Mouse (Mus musculus) MEL (cell line): ENCODE data around the gene Brinp3. TPM values are rescaled to one million over a fixed set of nuclear protein-coding genes. Genes with fewer than 3 reads are reported as not detected.

Source experiments
- DNase-seq: peaks from one replicate; pipeline ENCODE4 v3.0.0; 2011; ENCODE audit warnings: low read depth, low spot score
- H3K27ac ChIP-seq: 2 replicates; pipeline ENCODE4 v1.5.1; 2012; ENCODE audit warnings: low read depth, mild to moderate bottlenecking, control low read depth, low read length, moderate library complexity; ENCODE audit not compliant: control insufficient read depth
- H3K27me3 ChIP-seq, 2 experiments: fragments of 150-350 bp in 1 of 2; sonication (generic) in 1 of 2; 2 replicates each; pipeline ENCODE4 v1.6.1; 2012; ENCODE audit warnings: low read length in 2 of 2, mild to moderate bottlenecking in 2 of 2, improper control_type of control experiment in 1 of 2, moderate library complexity in 1 of 2; ENCODE audit not compliant: insufficient read depth in 2 of 2, control insufficient read depth in 1 of 2
- H3K36me3 ChIP-seq, 2 experiments: 2 replicates each; pipeline ENCODE4 v1.6.1; 2012 to 2014; ENCODE audit warnings: low read length in 2 of 2, improper control_type of control experiment in 1 of 2, inconsistent platforms in 1 of 2, mild to moderate bottlenecking in 1 of 2; ENCODE audit not compliant: insufficient read depth in 2 of 2, control insufficient read depth in 1 of 2
- H3K4me1 ChIP-seq, 2 experiments: fragments of 150-350 bp in 1 of 2; sonication (generic) in 1 of 2; 2 replicates each; pipeline ENCODE4 v1.6.1; 2012; ENCODE audit warnings: low read length in 2 of 2, improper control_type of control experiment in 1 of 2, mild to moderate bottlenecking in 1 of 2; ENCODE audit not compliant: insufficient read depth in 2 of 2, control insufficient read depth in 1 of 2
- H3K4me3 ChIP-seq, 2 experiments: fragments of 150-350 bp in 1 of 2; sonication (generic) in 1 of 2; 2 replicates each; pipeline ENCODE4 v1.5.1; 2012; ENCODE audit warnings: low read depth in 2 of 2, low read length in 2 of 2, mild to moderate bottlenecking in 2 of 2, moderate library complexity in 2 of 2, control low read depth in 1 of 2, improper control_type of control experiment in 1 of 2; ENCODE audit not compliant: control insufficient read depth in 1 of 2, insufficient read depth in 1 of 2
- H3K79me2 ChIP-seq: 2 replicates; pipeline ENCODE4 v1.6.1; 2012; ENCODE audit warnings: mild to moderate bottlenecking, low read length, moderate library complexity; ENCODE audit not compliant: control insufficient read depth, poor library complexity, insufficient read depth
- H3K9ac ChIP-seq: 2 replicates; pipeline ENCODE4 v1.6.1; 2012; ENCODE audit warnings: low read depth, mild to moderate bottlenecking, control low read depth, low read length, moderate library complexity; ENCODE audit not compliant: control insufficient read depth, poor library complexity, severe bottlenecking
- H3K9me3 ChIP-seq: fragments of 150-350 bp; sonication (generic); replicated peaks from 2 replicates; pipeline ENCODE4 v1.6.1; 2012; ENCODE audit warnings: mild to moderate bottlenecking, low read length, improper control_type of control experiment, moderate library complexity; ENCODE audit not compliant: insufficient read depth
- BHLHE40 ChIP-seq: IDR thresholded peaks from 2 replicates; pipeline ENCODE4 v1.6.1; 2012; ENCODE audit warnings: low read depth, mild to moderate bottlenecking, inconsistent platforms, low read length, improper control_type of control experiment, borderline replicate concordance
- CHD2 ChIP-seq: IDR thresholded peaks from 2 replicates; pipeline ENCODE4 v1.6.1; 2011; ENCODE audit warnings: low read length, improper control_type of control experiment
- CTCF ChIP-seq, 3 experiments: IDR thresholded peaks in 2 of 3; conservative IDR thresholded peaks in 1 of 3; 2 replicates each; pipeline ENCODE4 v1.5.1; 2011 to 2012; ENCODE audit warnings: low read length in 3 of 3, low read depth in 2 of 3, mild to moderate bottlenecking in 2 of 3, improper control_type of control experiment in 1 of 3, inconsistent platforms in 1 of 3, mixed read lengths in 1 of 3, moderate library complexity in 1 of 3; ENCODE audit not compliant: control insufficient read depth in 1 of 3, insufficient read depth in 1 of 3, poor library complexity in 1 of 3, severe bottlenecking in 1 of 3
- E2F4 ChIP-seq: IDR thresholded peaks from 2 replicates; pipeline ENCODE4 v1.6.1; 2011; ENCODE audit warnings: low read depth, low read length, improper control_type of control experiment, borderline replicate concordance
- HCFC1 ChIP-seq: IDR thresholded peaks from 2 replicates; pipeline ENCODE4 v1.6.1; 2012; ENCODE audit warnings: low read depth, mild to moderate bottlenecking, inconsistent platforms, low read length, improper control_type of control experiment, moderate library complexity
- JUND ChIP-seq: IDR thresholded peaks from 2 replicates; pipeline ENCODE4 v1.6.1; 2011; ENCODE audit warnings: low read depth, mild to moderate bottlenecking, improper control_type of control experiment, low read length
- MAFK ChIP-seq: IDR thresholded peaks from 2 replicates; pipeline ENCODE4 v1.6.1; 2011; ENCODE audit warnings: low read depth, mild to moderate bottlenecking, low read length, improper control_type of control experiment, borderline replicate concordance
- MAZ ChIP-seq: IDR thresholded peaks from 2 replicates; pipeline ENCODE4 v1.6.1; 2012; ENCODE audit warnings: low read depth, mild to moderate bottlenecking, inconsistent platforms, low read length, improper control_type of control experiment
- MEF2A ChIP-seq: IDR thresholded peaks from 2 replicates; pipeline ENCODE4 v1.6.1; 2014; ENCODE audit warnings: low read depth, mild to moderate bottlenecking, inconsistent platforms, low read length, improper control_type of control experiment; ENCODE audit not compliant: poor library complexity, insufficient replicate concordance, severe bottlenecking; ENCODE audit errors: extremely low read depth
- MXI1 ChIP-seq: IDR thresholded peaks from 2 replicates; pipeline ENCODE4 v1.6.1; 2011; ENCODE audit warnings: mild to moderate bottlenecking, low read depth, low read length, improper control_type of control experiment
- MYB ChIP-seq: IDR thresholded peaks from 2 replicates; pipeline ENCODE4 v1.6.1; 2011; ENCODE audit warnings: mild to moderate bottlenecking, low read depth, low read length, improper control_type of control experiment
- NELFE ChIP-seq: IDR thresholded peaks from 2 replicates; pipeline ENCODE4 v1.6.1; 2011; ENCODE audit warnings: low read depth, low read length, improper control_type of control experiment
- RAD21 ChIP-seq: IDR thresholded peaks from 2 replicates; pipeline ENCODE4 v1.6.1; 2011; ENCODE audit warnings: mild to moderate bottlenecking, low read depth, low read length, improper control_type of control experiment
- SMC3 ChIP-seq: IDR thresholded peaks from 2 replicates; pipeline ENCODE4 v1.6.1; 2011; ENCODE audit warnings: low read depth, low read length, improper control_type of control experiment
- TCF12 ChIP-seq: IDR thresholded peaks from 2 replicates; pipeline ENCODE4 v1.6.1; 2014; ENCODE audit warnings: low read depth, mild to moderate bottlenecking, inconsistent platforms, low read length, improper control_type of control experiment, moderate library complexity
- ZC3H11A ChIP-seq: IDR thresholded peaks from 2 replicates; pipeline ENCODE4 v1.6.1; 2012; ENCODE audit warnings: low read depth, mild to moderate bottlenecking, inconsistent platforms, low read length, improper control_type of control experiment
- ZKSCAN1 ChIP-seq: IDR thresholded peaks from 2 replicates; pipeline ENCODE4 v1.6.1; 2012; ENCODE audit warnings: low read depth, mild to moderate bottlenecking, inconsistent platforms, low read length, improper control_type of control experiment, moderate library complexity
- ZMIZ1 ChIP-seq: IDR thresholded peaks from 2 replicates; pipeline ENCODE4 v1.6.1; 2012; ENCODE audit warnings: low read depth, mild to moderate bottlenecking, inconsistent platforms, low read length, improper control_type of control experiment, moderate library complexity
- ZNF384 ChIP-seq: IDR thresholded peaks from 2 replicates; pipeline ENCODE4 v1.6.1; 2012; ENCODE audit warnings: low read depth, mild to moderate bottlenecking, inconsistent platforms, low read length, improper control_type of control experiment
- polyA plus RNA-seq, 2 experiments: library from polyadenylated mRNA; stranded (reverse) in 1 of 2; unstranded in 1 of 2; fragments of >175 nt in 1 of 2; fragments of >200 nt in 1 of 2; gene quantifications; 2 replicates each; pipeline versions ENCODE4 v1.2.1 to v1.2.4; 2012; ENCODE audit warnings: low replicate concordance in 2 of 2, low read depth in 1 of 2; ENCODE audit not compliant: insufficient read length in 2 of 2, insufficient read depth in 1 of 2, missing spikeins in 1 of 2
- total RNA-seq: library from RNA; depleted of rRNA; stranded (reverse); fragments of 300-350 nt; gene quantifications from 2 replicates; pipeline ENCODE4 v1.2.3, GENCODE M21; 2012

Brinp3 gene
- total and polyA plus RNA-seq, 3 experiments, result not detected

DNA sequence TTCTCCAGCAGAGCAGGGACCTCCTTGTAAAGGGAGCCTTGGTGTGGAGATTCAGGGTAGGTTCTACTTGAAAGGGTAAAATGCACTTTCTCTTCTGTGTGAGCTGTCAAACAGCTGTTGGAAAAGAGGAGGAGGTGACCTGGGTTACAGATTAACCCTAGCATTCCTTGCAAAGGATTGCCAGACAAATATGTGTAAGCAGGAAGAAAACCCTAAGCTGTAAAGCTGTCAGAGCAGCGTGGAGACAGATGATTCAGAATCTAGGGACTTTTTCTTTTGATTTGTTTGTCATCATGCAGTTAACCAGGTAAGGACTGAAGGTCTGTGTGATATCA lies 4.2 kb downstream of the Brinp3 start:
- Histone ChIP-seq H3K27me3 (no peaks in the 10 kb centered on the region), H3K79me2 (no peaks in the 10 kb centered on the region), H3K9me3 (no peaks in the 10 kb centered on the region), H3K4me3 (no peak overlapping the region), H3K36me3 (no peaks in the 10 kb centered on the region), H3K27ac (no peak overlapping the region), H3K4me1 (no peaks in the 10 kb centered on the region), H3K9ac (no peak overlapping the region)
- no peak for DNase-seq
- TF ChIP-seq ZC3H11A (no peak), MEF2A (no peak), ZKSCAN1 (no peak), MAZ (no peak), MAFK (no peak), JUND (no peak), BHLHE40 (no peak), E2F4 (no peak)

GRCm38 (mm10) chr1:146515377-146515776 lies 20.8 kb downstream of the Brinp3 start:
- no peaks in the 10 kb centered on the region for H3K79me2 ChIP-seq
- no peak overlapping the region for H3K9ac ChIP-seq
- no peak overlapping the region for H3K27ac ChIP-seq
- H3K36me3 ChIP-seq, result no peaks in the 10 kb centered on the region
- DNase-seq, result peak; percentile 16
- H3K4me1 ChIP-seq, result no peaks in the 10 kb centered on the region
- TF ChIP-seq ZNF384 (peak; percentile 60; the same call in 1 of the 2 replicates), TCF12 (no peak), RAD21 (peak; percentile 54), CHD2 (no peak), SMC3 (peak; percentile 64), ZC3H11A (peak; percentile 49), MYB (no peak), MXI1 (no peak), NELFE (no peak), CTCF (IDR thresholded peaks at IDR 0.05 in 2 of 3, conservative IDR thresholded peaks at IDR 0.05 in 1 of 3; ENCODE audit: control insufficient read depth in 1 of 3, insufficient read depth in 1 of 3, low read depth in 2 of 3, low read length in 3 of 3, poor library complexity in 1 of 3, severe bottlenecking in 1 of 3) (peak in 1 of 3 experiments; percentile 34; a peak in 2 of 6 replicates), ZMIZ1 (no peak), BHLHE40 (no peak), HCFC1 (no peak)
- H3K27me3 ChIP-seq, result no peaks in the 10 kb centered on the region
- no peaks in the 10 kb centered on the region for H3K9me3 ChIP-seq
- no peak overlapping the region for H3K4me3 ChIP-seq
